Mouse (Mus musculus): Measurements from ENCODE around the gene Uqcrh.

- TF ChIP-seq CTCF (IDR thresholded peaks at IDR 0.05; ENCODE audit: low read depth, low read length) (no peak), POLR2A (IDR thresholded peaks at IDR 0.05; ENCODE audit: extremely low read depth, insufficient read depth, low read length) (no peak)
Observed at GRCm38 (mm10) chr4:116059012-116059726, 15.7 kb downstream of the Uqcrh start.
